Mouse (Mus musculus): ENCODE measurements around the gene S100b.

Gene S100b

DNA sequence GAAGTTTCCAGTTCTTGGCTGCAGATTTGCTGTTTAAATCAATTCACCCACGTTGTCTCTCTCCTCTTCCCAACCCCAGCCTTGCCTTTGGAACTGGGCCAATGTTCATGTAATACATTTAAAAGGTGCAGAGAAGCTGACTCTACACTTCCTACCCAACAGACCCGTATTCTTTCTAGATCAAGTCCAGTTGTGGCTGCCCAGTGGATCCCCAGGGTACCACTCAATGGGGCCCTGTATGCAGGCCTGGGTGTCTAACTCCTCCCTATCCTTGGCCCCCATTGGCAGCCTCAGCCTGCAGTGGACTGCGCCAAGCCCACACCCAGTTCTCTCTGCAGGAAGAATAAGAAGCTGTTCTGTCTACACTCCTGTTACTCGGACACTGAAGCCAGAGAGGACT lies at the start of gene S100b:
Gene S100b (plus strand): TSS at position 318 of the 400 bp plus-strand sequence.
- no peak for DNase-seq

DNA sequence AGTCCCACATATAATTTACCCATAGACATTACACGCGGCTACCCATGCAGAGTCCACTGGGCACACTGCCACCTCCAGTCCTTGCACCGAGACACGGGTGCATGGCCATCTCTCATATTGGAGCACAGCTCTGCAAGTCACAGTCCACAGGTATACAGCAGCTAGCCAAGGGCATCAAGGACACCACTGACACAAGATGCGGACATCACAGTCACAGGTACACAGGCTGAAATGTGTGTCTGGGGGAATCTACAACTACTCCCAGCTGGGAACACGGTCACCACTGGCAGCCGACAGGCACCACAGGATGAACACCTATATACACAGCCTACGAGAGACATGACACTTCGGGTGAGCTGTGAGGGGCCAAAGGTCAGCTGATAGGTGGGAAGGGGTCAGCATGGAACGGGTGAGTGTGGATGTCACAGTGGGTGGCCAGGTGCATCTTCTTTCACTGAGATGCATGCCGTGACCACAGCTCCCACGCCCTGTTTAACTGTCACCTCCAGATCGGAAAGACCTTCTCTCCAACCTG lies 46.3 kb upstream of the S100b start:
- no peak for DNase-seq

DNA sequence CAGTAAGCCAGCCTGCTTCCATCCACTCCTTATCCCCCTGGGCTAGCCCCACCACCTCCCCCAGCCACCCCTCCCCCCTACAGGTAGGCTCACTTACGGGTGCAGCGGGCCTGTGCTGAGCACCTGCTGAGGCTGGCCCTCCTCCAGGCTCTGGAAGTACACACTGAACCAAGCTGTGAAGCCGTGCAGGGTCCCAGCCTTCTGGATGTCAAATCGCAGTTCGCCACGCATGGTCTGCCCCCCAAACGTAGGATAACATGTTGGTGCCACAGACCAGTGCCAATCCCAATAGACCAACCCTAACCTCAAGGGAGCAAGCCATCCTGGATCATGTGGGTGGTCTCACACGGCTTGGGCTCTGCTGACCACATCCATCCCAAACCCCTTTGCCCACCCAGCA lies 44.4 kb upstream of the S100b start:
- DNase-seq: no peak

DNA sequence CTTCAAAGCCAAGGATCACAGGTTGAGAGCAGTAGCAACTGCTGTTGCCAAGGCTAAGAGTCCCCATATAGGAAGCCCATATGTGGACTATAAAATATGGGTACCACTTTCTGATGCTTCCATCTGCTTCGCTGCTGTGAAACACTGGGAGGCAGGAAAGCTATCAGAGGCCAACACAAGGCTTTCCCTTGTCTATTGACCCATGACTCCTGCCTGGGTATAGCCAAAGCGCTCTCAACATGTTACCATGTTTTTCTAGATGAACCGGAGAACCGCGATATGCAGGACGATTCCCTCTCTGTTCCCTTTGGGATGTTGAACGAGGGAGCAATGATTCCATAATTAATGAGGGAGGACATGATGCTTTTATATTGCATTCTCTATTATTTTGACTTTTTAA lies 42.8 kb upstream of the S100b start:
- DNase-seq: no peak

DNA sequence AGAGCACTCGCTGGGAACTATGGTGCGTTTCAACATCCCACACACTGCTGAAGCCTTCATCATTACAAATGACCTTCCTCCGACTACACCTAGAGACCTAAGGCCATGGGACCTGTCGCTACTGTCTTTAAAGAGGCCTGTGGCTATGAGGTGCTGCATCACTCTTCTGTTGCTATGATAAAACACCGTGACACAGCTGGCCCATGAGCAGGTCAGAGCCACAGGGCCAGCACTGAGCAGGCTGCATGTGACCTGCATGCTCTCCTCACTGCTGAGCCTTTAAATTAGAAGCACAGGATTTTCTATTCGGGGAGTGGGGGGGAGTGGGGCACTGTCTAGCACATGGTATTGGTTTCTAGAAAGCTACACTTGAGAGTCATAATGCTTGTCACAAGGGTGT lies 41.5 kb upstream of the S100b start:
- no peak for DNase-seq

DNA sequence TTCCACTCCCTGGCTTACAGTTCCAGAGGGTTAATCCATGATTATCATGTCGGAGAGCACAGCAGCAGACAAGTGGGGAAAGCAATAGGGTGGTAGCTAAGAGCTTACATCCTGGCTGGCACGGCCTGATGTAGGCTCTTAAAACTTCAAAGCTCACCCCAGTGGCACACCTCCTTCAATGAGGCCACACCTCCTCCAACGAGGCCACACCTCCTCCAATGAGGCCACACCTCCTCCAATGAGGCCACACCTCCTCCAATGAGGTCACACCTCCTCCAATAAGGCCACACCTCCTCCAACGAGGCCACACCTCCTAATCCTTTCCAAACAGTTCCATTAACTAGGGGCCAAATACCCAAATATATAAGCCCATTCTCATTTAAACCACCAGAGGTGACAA lies 39.5 kb upstream of the S100b start:
- no peak for DNase-seq

DNA sequence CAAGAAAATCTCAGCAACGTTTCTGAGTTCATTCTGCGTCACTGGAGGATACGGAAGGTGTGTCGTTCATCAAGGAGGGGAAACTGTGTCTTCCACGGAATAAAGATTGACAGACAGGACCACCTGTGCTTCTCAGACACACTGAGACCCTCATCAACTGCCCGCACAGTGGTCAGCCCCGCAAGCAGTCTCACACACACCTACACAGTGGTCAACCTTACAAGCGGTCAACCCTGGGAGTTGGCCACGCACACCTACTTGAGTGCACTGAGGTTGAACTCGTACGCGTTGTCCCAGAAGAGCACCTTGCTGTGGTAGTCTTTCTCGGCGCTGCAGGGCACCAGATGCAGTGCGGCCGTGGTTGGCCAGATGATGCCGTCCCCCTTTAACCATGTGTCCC lies 36.6 kb upstream of the S100b start:
- DNase-seq: no peak

DNA sequence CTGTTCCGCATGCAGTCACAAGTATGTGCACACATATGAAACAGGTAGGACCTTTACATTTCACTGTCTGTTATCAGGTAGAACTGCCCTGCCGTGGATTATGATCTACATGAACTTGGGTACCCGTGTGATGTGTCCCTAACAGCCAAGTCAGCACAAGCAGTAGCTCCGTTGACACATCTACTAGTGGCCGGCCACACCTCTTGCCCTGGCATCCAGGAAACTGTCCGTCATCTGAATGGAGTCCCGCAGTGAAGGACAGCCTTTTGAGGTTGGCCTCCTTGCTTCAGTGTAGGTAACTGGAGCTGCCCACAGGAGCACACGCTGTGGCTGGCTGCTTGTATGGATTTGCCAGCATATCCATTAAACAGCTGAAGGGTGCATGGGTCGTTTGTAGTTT lies 35.4 kb upstream of the S100b start:
- DNase-seq: no peak

DNA sequence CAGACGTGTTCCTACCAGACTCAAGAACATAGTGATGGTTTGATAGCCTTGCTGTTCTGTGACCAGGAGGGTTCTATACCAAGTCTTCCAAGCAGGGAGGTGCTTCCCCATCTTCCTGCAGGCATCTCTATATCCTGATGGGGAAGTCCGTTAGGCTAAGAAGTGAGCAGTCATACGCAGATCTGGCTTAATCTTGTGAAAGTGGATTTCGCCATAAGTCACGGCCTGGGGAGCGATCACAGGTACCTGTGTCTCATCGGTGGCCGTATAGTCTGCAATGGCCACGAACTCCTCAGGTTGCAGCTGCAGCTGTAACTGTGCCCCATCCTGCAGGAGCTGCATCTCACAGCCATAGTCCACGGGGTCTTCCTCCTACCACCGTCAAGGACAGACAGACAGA lies 27.7 kb upstream of the S100b start:
- DNase-seq: no peak

DNA sequence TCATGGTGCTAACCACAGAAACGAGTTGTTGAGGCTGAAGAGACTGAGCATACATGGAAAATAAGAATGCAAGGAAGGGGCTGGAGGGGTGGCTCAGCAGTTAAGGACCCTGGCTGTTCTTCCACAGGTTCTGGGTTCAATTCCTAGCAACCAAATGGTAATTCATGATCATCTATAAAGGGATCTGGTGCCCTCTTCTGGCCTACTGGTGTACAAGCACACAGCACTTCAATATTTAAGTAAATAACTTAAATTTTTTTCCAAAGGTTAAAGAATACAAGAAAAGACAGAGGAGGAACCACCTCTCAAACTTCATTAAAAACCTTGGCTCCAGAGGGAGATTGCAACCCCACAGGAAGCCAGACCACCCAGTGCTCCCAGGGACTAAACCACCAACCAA lies 24.0 kb upstream of the S100b start:
- no peak for DNase-seq

DNA sequence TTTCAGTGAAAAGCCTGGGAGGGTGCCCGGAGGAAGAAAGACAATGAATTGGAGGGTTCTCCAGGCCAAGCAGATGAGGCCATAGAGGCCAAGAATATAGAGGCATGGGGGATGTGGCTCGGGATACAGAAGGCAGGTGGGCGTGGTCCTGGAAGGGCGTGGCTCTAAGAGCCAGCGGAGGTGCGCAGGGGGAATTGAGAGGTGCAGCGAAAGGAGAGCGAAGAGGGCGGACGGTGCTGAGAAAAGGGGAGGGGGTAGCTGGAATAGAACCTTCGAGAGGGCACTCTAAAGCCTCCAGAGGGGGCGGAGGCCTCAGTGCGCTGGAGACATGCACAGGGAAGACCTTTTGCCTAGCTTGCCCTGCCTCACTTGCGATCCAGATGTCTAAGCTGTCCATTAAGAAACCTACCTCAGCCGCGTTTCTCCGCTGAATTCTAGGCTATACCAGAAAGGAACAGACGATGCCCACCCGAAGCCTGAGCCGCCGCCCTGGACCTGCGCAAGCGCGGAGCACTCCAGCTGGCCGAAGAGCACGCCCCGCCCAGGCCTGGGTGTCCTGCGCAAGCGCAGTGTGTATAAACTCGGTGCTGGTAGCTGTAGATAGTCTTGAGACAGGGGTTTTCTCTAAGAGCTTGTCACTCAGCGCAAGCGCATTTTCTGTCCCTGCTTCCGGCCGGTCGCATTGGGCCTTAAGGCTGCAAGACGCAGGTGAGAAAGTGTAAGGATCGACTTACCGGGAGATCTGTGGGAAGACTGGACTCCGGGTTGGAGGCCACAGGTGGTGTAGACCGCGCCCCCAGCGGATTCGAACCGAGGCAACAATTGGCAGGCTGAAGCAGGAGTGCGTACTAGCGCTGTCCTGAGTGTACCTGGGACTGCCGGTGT lies 16.1 kb upstream of the S100b start, which contains the start of gene Prmt2:
Gene Prmt2 (minus strand): TSS at position 525 of the 885 bp plus-strand sequence.
- peak; percentile 93 for DNase-seq

DNA sequence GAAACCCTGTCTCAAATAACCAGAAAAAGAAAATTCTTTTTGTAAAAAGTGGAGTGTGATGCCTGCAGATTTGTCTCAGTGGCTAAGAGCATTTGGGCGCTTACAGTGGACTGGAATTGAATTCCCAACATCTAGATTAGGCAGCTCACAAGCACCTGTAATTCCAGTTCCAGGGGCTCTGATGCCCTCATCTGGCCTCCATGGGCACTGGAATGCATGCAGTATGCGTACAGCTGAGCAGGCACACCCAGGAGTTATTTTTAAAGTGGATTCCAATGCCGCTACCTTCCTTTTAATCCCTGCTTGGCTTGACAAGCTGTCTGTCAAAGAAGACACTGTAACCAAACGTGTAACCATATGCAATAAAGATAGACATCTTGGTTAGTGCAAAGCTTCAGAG lies 14.3 kb upstream of the S100b start:
- no peak for DNase-seq

DNA sequence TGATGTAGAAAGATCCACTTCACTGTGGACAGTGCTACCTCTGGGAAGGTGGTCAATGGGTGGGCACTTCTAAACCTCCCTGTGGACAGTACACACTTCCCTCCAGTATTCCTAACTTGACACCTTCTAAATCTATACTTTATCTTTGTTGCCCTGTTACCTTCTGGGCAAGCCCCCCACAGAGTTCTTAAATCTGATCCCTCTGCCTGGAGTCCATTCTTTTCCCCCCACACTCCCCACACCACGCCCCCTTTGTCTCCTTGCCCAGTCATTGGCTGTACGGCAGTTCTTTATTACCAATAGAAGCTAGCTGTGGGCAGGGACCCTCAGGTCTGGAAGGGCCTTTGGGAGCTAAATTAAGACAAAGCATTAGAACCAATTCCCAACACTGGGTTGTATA lies 8.5 kb upstream of the S100b start:
- DNase-seq: no peak

DNA sequence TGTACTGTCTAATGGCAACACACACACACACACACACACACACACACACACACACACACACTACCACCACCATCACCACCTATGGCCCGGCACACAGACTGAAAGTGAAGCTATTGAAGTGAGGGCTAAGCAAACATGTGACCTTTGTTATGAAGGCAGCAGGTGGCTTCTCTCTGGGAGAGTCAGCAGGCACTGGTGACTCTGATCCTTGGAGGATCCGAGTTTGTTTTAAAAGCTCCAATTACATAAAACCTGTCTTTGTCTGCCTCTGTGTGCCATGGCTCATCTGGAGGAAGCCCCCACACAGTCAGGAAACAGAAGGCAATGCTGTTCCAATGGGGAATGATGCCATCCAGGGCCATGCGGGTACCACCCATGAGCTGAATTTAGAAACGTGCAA lies 7.1 kb upstream of the S100b start:
- DNase-seq: no peak

DNA sequence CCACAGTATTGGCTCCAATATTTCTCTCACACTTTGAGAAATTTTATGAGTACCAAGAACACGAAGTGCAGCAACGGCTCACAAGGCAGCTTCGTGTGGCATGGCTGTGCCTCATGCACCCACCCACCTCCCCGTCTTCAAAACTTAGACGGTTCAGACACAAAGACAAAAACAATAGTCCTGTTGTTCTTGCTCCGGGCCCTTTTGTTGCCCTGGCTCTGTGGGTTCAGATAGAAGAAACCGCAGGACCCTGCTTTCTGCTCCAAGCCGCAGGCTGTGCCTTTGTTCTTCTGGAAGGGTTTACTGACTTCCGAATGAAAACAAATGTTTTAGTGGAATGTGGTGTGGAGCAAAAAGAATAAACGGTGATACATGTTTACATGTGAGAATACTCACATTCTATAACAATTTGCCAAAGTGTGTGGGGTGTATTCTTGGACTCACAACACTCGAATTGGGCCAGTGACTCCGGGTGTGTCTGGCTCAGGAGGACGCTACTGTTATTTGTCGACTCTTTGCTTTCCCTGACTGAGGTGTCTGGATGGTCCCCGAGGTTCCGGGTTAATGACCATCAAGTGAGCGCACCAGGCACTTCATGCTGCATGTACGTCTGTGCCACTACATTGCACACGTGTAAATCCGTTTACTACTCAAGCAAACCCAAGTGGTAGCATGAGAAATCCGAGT lies 5.5 kb upstream of the S100b start:
- DNase-seq: no peak

DNA sequence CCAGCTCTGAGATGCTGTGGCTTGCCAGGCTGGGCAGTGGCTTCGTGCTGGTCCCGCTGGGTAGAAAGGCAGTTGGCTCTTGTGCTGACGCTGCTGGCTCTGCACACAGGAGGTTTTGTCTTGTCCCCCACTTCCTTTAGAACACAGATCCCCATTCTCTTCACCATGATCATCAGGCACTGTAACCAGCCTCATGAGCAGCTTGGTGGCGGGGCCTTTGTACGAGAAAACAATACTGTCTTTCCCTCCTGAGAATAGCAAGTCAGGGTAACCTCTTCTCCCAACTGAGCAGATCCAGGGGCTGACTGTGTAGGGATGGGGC lies 5.0 kb upstream of the S100b start:
- DNase-seq: no peak

DNA sequence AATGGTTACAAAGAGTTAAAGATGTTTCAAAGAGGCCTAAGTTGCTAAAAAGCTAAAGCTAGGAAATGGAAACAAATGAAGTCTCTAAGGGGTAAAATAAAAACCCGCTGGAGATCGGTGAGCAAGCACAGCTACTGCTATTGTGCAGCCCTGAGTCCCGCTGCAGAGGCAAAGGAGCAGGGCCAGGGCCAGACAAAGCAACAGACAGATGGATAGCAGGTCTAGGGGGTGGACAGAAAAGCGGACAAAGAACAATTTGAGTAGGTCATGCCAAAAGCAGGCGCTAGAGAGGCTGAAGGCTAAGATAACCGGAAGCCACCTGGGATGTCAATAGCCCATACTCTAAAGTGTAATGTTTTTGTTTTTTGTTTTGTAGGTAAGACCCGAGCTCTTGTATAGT lies 2.8 kb upstream of the S100b start:
- DNase-seq: no peak

DNA sequence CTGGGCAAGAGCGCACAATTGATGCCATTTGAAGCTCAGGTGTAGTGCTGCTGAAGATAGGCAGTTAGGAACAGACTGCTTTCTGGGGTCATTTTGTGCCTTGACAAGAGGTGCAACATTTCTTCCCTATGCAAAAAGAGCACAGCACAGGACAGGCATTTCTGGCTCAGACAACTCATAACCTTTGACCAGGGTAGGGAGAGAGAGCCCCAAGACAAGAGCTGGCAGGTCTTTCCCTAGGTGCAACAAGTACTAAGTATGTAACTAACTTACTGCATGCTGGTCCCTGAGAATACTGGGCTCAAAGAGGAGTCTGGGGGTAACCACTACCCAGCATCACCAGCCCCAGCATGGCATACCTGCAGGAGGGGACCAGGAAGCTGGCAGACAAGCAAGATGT lies 574 bp upstream of the S100b start:
- DNase-seq: no peak

DNA sequence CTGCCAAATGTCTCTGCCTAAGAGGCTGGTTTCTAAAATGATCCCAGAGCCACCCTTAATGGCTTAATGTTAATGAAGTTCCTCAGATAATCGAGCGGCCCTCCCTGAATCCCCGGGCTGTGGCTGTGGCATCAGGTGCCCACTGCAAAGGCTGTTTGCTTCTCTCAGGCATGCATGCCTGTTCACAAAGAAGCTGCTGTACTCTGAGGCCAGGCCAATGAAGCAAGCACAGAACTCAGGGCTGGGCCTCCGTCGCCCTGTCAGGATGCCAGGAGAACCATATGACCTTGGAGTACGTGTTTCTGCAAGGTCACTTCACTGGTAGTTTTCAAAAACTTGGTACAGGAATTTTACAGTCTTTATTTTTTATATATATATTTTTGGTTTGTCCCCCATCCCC lies 2.0 kb downstream of the S100b start:
- DNase-seq: no peak

DNA sequence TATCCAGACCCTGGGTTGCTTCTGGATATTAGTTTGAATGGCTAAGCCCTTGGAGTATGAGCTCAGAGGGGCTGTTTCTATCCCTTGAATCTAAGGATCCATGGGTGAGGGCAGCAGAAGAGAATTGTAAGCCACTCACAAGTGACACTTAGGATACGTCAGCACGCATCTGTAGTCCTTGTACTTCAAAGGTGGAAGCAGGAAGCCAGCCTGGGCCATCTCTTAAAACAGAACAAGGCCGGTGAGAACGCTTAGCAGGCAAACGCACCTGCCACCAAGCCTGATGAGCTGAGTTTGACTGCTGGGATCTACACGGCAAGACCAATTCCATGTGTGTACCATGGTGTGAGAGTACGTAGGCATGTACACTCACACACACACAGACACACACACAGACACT lies 3.6 kb downstream of the S100b start:
- no peak for DNase-seq

DNA sequence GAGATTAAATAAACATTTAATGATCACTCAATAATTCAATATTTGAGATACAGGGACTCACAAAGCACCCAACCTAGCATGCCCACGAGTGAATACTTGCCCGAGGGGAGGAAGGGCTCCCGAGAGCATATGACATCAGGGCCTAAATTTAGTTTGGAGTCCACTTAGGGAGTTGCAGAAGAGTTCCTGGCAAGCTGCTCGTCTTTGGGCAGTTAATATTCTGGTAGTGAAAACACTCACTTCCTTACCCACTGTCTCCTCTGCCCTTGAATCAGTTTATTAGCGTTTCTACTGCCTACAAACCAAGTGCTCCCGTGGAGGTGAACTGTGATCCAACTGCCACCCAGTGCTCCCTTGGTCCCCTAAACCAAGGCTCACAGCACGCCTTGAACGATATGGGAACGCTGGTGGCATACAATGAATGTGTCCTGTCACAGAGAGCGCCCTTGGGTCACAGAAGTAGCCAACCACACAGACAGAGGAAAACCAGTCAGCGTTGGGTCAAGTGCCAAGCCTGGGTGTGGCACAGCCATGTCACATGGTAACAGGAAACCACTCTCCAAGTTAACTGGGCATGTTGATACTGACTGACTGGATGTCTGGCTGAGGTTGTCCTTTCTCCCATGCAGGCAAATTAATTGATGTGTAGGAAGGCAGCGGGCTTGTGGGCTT lies 4.2 kb downstream of the S100b start:
- no peak for DNase-seq

DNA sequence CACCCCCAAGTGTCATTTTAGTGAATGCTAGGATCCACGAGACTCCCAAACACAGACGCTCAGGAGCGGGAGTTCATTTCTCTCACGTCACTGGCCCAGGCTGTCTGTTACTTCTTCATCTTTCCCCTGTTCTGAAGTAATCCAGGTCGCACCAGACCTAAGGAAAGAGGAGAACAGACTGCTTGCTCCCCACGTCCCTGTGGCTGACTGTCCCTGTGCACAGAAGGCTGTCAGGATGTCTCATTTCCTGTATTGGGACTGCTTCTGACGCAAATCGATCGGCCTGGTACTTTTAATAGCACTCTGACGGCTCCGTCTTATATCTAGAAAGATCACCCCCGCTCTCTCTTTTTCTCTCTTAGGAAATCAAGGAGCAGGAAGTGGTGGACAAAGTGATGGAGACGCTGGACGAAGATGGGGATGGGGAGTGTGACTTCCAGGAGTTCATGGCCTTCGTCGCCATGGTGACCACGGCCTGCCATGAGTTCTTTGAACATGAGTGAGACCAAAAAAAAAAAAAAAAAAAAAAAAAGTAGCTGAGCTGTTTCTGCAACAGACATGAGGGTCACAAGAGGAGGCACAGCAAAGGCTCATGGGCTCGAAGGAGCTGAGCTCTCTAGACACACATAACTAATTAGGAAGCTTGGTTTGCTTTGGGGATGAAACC lies 6.0 kb downstream of the S100b start:
- DNase-seq: no peak

DNA sequence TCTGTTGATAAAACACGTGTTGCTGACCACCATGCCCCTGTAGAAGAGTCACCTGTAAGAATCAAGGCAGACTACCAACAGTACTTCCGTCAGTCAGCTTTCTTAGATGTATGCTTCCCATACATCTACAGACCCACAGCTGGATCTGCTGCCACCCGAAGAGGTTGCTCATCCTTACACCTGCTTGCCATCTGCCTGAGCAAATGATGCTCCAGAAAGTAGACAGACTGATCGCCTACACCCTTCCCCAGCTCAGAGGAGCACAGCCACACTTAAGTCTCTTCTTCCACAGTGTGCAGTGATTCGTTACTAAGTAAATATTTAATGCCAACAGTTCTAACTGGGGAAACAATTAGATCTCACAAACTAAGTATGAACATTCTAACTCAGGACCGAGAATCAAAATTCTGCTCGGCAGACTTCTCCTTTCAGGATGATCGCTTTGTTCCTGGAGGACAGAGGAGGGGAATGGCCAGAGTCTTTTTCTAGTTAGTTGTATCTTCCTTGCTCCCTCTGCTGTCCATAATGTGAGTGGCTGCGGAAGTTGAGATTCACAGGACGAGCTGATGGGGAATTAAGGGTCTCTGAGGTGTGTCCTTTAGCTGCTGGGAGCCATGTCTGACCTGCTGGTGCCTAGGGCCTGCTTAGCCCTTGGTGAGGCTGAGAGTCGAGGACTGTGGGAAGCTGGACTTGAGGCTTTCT lies 6.9 kb downstream of the S100b start:
- DNase-seq: no peak
